Mouse (Mus musculus): ENCODE data around the gene Grm8.

The Grm8 gene

GRCm38 (mm10) chr6:28042339-28042738 lies 92.6 kb downstream of the Grm8 start:
- DNase-seq (ENCODE audit: extremely low read depth, low read depth): no peak

- no peak for DNase-seq (ENCODE audit: extremely low read depth, low read depth)
These were observed 94.2 kb downstream of the Grm8 start for GRCm38 (mm10) chr6:28040815-28041214.

DNA sequence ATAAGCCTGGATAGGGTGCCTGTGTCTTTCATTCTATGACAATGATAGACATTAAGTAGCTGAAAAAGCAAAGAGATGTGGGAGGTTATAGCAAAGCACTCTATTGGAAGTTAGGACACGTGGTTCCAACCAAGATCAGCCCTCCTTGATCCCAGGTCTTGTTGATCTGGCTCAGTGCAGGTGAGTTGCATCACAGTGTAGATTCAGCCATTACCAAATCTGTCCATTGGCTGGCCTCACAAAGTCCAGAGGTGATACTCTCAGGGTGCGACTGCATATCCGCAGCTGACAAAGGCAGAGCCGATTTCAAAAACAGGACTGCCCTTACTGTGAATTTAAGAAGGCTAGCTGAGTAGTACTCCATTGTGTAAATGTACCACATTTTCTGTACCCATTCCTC lies 103.0 kb downstream of the Grm8 start:
- no peak for DNase-seq (ENCODE audit: extremely low read depth, low read depth)

GRCm38 (mm10) chr6:28017653-28018052 lies 117.3 kb downstream of the Grm8 start:
- DNase-seq (ENCODE audit: extremely low read depth, low read depth): no peak

DNA sequence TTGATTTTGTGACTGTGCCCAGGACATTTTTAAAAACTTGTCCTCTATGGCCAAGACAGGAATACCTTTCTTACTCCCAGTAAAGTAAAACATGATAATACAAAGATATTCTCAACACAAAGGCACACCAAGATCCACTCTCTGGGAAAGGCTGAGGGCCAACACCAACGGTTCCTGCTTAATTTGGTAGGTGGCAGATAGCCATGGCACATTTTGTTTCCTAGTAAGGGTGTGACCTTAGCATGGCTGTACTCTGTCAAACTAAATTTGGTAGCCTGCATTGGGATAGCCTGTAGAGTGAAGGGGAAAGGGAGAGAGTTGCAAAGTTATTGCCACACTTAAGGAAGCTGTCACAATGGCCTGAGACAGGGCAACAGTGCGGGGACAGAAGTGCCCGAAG lies 128.0 kb downstream of the Grm8 start:
- no peak for DNase-seq (ENCODE audit: extremely low read depth, low read depth)

- DNase-seq (ENCODE audit: extremely low read depth, low read depth): no peak
These were observed 137.7 kb downstream of the Grm8 start for GRCm38 (mm10) chr6:27997250-27997649.

- DNase-seq (ENCODE audit: extremely low read depth, low read depth): no peak
These were observed 143.7 kb downstream of the Grm8 start for GRCm38 (mm10) chr6:27991241-27991640.

DNA sequence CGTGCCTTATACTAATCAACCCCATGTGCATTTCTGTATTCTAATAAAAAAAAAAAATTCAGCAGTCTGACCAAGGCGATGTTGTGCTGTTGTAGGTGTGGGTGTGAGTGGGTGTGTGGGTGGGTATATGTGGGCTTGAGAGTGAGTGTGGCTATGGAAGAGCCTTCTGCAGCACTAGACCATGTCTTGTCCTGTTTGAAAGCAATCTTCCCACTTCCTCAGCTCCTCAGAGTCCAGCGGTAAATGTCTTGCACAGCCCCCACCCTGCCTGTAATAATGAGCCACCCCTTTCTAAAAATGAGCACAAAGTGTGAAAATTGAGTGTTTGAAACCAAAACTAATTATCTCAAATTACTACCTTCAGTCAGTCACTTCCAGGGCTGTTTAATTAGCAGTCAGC lies 152.4 kb downstream of the Grm8 start:
- DNase-seq (ENCODE audit: extremely low read depth, low read depth): no peak

- no peak for DNase-seq (ENCODE audit: extremely low read depth, low read depth)
These were observed 153.0 kb downstream of the Grm8 start for GRCm38 (mm10) chr6:27982021-27982420.

- no peak for DNase-seq (ENCODE audit: extremely low read depth, low read depth)
These were observed 157.6 kb downstream of the Grm8 start for GRCm38 (mm10) chr6:27977361-27977760.

- no peak for DNase-seq (ENCODE audit: extremely low read depth, low read depth)
These were observed 166.1 kb downstream of the Grm8 start for GRCm38 (mm10) chr6:27968859-27969258.

GRCm38 (mm10) chr6:27967037-27967436 lies 167.9 kb downstream of the Grm8 start:
- DNase-seq (ENCODE audit: extremely low read depth, low read depth): no peak

GRCm38 (mm10) chr6:27965237-27965636 lies 169.7 kb downstream of the Grm8 start:
- no peak for DNase-seq (ENCODE audit: extremely low read depth, low read depth)

GRCm38 (mm10) chr6:27963887-27964286 lies 171.1 kb downstream of the Grm8 start:
- no peak for DNase-seq (ENCODE audit: extremely low read depth, low read depth)

DNA sequence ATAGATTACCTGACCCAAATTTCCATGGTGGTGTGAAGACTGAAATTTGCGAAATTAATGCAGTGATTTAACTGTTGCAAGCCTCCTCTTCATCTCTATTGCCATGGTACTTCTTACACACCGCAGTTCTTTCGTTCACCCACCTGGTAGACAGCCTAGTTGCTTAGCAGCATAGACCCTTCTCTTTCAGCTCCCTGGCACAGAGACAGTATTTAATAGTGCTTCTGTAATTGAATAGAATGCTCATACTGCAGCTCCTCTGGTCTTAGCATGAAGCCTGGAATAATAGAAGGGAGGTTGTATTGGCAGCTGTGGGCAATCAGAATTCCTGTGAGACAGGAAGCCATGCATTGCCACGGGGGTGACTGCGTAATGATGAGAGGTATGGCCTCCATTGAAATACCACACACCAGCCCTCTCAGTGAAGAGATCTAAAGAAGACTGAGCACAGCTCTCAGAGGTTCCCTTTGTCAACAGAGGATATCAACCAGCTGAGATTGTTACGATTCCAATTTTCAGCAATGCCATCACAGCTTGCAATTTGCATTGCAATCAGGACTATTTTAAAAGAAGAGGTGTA lies 178.6 kb downstream of the Grm8 start:
- DNase-seq (ENCODE audit: extremely low read depth, low read depth): no peak

DNA sequence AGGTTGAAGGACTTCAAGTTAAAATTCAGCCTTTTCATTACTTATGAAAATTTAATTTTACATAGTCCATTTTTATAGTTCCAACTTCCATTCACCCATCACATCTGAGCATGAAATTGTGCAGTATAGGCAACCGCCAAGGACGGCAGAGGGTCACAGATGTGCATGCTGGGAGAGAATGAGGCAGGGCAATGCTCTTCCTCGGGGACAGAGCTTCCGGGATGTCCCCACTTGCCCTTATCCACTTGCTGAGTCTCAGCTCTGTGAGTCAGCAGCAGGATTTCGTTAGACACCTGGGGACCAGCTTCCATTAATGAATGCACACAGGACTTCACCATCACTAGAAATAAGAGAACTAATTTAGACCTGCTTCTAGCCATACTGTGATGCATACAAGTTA lies 183.5 kb downstream of the Grm8 start:
- DNase-seq (ENCODE audit: extremely low read depth, low read depth): no peak

GRCm38 (mm10) chr6:27928058-27928457 lies 206.9 kb downstream of the Grm8 start:
- DNase-seq (ENCODE audit: extremely low read depth, low read depth): no peak

- no peak for DNase-seq (ENCODE audit: extremely low read depth, low read depth)
These were observed 221.7 kb downstream of the Grm8 start for GRCm38 (mm10) chr6:27913281-27913680.

DNA sequence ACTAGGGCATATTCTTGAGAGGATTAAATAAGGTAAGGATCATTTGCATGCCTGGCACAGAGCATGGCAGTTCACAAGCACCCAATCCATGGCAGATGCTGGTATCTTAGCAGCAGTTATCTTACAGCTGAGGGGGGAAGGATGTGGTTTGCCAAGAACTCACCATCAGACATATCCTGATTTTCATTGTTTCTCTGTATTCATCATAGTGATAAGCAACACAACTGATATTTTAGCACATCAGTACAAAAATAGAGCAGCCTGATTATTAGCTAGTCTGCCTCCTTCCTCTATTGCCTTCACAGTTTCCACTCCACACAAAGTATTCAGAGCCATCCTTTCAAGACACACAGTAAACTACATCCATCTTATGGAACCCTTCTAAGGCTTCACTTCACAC lies 230.6 kb downstream of the Grm8 start:
- no peak for DNase-seq (ENCODE audit: extremely low read depth, low read depth)

DNA sequence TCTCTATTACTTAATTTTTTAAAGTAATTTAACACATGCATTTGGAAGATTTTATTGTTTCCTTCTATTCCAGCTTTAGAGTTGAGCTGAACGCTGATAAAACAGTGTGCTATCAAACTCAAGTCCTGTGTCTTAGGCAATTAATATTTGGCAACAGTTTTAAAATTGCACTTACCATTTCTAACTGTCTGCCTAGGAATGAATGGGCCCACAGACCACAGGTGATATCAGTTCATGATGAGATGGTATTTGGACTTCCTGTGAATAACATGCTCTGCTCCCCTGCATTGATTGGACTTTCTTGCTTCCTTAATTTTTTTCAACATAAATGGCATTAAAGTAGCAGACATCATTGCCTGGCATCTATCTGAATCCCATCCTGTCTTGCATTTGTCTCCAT lies 232.8 kb downstream of the Grm8 start:
- DNase-seq (ENCODE audit: extremely low read depth, low read depth): no peak

DNA sequence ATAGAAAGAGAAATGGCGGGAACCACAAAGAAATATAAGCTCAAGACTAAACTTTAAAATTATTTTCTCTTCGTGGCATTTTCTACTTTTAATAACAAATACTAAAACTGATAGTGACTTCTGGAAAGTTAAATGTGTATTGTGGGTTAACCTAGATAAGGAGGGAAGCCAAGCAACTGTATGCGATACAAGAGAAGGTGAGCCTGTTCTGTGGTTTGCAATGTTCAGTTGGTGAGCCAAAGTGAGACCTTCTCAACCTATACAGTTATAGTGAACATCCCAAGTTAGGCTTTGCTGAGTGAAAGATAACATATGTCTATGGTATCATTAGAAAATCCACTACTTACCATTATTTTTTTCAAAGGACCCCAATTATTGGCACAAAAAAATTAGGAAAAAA lies 233.6 kb downstream of the Grm8 start:
- no peak for DNase-seq (ENCODE audit: extremely low read depth, low read depth)

DNA sequence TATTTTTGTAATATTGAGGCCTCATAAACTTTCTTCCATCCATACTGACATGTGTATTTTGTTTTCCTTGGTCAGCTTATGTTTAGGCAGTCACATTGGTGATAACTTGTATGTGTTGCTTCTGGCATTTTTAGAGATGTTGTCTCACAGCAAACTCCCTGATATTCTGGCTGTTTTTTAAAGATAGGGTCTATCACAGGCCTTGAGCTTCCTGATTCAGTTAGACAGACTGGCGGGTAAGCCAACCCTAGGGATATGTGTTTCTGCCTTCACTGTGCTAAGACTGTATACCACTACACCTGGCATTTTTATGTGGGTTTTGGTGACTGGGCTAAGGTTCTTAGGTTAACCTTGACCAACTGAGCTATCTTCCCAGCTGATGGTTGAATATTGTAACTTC lies 239.8 kb downstream of the Grm8 start:
- no peak for DNase-seq (ENCODE audit: extremely low read depth, low read depth)

GRCm38 (mm10) chr6:27892886-27893285 lies 242.1 kb downstream of the Grm8 start:
- no peak for DNase-seq (ENCODE audit: extremely low read depth, low read depth)

GRCm38 (mm10) chr6:27888391-27888790 lies 246.6 kb downstream of the Grm8 start:
- DNase-seq (ENCODE audit: extremely low read depth, low read depth): no peak

Data from MEL-GATA-1-ER (cell line).